Mouse (Mus musculus): Measurements from ENCODE around the gene Rasal2. TPM values are rescaled to one million over a fixed set of nuclear protein-coding genes. Genes with fewer than 3 reads are reported as not detected.

The Rasal2 gene
- polyA plus RNA-seq (2014; fragmentation: Nextera tagmentation; extraction: Ambion mirVana), result 30.7 and 32.5 TPM in 2 replicates

DNA sequence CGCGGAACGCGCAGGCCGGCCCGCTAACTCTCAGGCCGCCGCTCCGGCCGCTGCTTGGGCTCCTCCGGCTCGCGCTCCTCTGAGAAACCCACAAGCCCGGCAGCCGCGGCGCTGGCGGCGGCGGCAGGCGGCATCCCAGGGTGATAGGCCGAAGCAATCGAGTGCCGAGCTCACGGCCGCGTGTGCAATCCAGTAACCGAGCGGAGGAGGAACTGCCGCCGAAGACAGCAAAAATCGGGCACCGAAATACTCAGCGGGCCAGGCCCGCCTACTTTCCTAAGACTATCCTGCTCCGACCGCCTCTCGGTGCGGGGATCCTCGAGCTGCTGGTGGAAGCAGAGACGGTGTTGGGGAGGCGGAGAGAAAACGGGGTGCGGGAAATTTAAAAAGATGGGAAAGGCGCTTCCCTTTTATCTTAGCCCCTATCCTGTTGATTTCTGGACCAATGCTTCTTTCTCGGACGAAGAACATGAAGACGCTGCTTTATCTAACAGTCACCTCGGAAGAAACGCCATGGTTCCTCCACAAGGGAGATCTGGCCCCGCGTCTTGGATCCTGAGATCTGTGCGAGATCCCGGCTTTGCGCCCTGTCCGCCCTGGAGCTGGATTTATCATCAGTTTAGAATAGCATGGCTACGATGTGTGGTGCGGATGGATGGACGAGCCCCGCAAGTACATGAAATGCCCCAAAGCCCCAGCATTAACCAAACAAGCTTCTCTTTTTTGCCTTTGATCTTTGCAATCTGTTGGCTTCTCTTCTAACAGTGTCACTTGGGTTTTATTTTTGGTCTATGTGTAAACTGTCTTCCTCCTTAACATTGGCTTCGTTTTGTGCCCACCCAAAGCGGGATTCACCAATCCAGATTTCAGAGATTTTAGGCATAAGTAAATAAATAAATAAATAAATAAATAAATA lies at the start of gene Rasal2:
TSS of gene Rasal2 (minus strand) at position 142 of the 916 bp plus-strand sequence.
- DNase-seq (ENCODE audit: low spot score), result peak; percentile 99
- WGBS, result under 1% methylated on average over 62 of the region's 62 CpGs
- H3K27me3 ChIP-seq (replicated peaks; ENCODE audit: control insufficient read depth, insufficient read depth, low read length), result no peaks in the 10 kb centered on the region
- peak; percentile 98 for ATAC-seq
- peak within 1 kb of the TSS; percentile 71 for H3K4me2 ChIP-seq (ENCODE audit: low read length)
- peaks cover 10% of the 10 kb centered on the region; the same call in 1 of the 2 replicates for H3K4me1 ChIP-seq (ENCODE audit: control insufficient read depth, insufficient read depth, low read length)
- peak within 1 kb of the TSS; percentile 97 for H3K27ac ChIP-seq (ENCODE audit: low read depth, low read length)
- H3K36me3 ChIP-seq (ENCODE audit: control insufficient read depth, insufficient read depth, low read length), result no peaks in the 10 kb centered on the region
- H3K4me3 ChIP-seq (ENCODE audit: low read depth, low read length), result peak within 1 kb of the TSS; percentile 89
- peak within 1 kb of the TSS; percentile 90 for H3K9ac ChIP-seq (ENCODE audit: low read length)
- H3K9me3 ChIP-seq (replicated peaks; ENCODE audit: control insufficient read depth, low read length), result no peaks in the 10 kb centered on the region

DNA sequence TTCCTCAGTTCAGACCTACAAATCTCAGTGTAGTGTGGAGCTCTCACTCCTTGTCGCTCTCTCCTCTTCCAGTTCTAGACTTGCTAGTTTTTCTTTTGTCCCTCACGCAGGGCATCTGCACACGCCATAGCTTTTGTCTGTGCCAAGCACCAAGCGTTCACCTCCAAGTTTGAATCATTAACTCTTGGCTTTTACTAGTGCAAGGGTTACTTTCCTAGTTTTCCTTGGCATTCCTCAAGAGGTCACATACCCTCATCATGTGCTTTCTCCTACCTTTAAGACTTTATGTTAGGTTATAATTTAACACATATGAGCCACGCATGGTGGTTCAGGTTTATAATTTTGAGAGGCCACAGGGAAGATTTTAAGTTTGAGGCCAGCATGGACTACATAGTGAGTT lies 48.9 kb upstream of the Rasal2 start:
- ATAC-seq (no peak), DNase-seq (ENCODE audit: low spot score) (no peak)
- Histone ChIP-seq H3K4me3 (ENCODE audit: low read depth, low read length) (no peak overlapping the region), H3K27ac (ENCODE audit: low read depth, low read length) (no peak overlapping the region), H3K9ac (ENCODE audit: low read length) (no peak overlapping the region), H3K4me2 (ENCODE audit: low read length) (no peak overlapping the region), H3K36me3 (ENCODE audit: control insufficient read depth, insufficient read depth, low read length) (no peaks in the 10 kb centered on the region), H3K9me3 (replicated peaks; ENCODE audit: control insufficient read depth, low read length) (no peaks in the 10 kb centered on the region), H3K27me3 (replicated peaks; ENCODE audit: control insufficient read depth, insufficient read depth, low read length) (no peaks in the 10 kb centered on the region), H3K4me1 (ENCODE audit: control insufficient read depth, insufficient read depth, low read length) (peaks cover 6% of the 10 kb centered on the region; the same call in 1 of the 2 replicates)
- WGBS, result 96% methylated on average over 5 of the region's 5 CpGs

DNA sequence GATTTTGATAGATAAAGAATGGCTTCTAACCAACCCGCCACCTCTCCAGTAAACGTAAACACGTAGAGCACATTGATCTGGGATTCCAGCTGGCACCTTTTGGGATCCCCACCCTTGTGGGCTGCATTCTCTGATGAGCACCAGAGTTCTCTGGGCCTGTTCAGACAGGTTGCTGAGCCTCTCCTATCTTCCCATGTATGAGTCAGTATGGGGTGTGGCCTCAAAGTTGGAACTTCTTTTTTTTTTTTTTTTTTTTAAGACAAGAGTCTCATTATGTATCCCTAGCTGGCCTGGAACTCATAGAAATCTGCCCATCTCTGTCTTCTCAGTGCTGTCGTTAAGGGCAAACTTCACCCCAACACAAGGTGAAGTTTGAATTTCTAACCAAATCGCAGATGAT lies 47.5 kb upstream of the Rasal2 start:
- Histone ChIP-seq H3K4me3 (ENCODE audit: low read depth, low read length) (no peak overlapping the region), H3K27me3 (replicated peaks; ENCODE audit: control insufficient read depth, insufficient read depth, low read length) (no peaks in the 10 kb centered on the region), H3K36me3 (ENCODE audit: control insufficient read depth, insufficient read depth, low read length) (no peaks in the 10 kb centered on the region), H3K9ac (ENCODE audit: low read length) (no peak overlapping the region), H3K4me2 (ENCODE audit: low read length) (no peak overlapping the region), H3K9me3 (replicated peaks; ENCODE audit: control insufficient read depth, low read length) (no peaks in the 10 kb centered on the region), H3K4me1 (ENCODE audit: control insufficient read depth, insufficient read depth, low read length) (peaks cover 6% of the 10 kb centered on the region; the same call in 1 of the 2 replicates), H3K27ac (ENCODE audit: low read depth, low read length) (no peak overlapping the region)
- no peak for DNase-seq (ENCODE audit: low spot score)
- 94% methylated on average over 5 of the region's 5 CpGs for WGBS
- ATAC-seq, result no peak

DNA sequence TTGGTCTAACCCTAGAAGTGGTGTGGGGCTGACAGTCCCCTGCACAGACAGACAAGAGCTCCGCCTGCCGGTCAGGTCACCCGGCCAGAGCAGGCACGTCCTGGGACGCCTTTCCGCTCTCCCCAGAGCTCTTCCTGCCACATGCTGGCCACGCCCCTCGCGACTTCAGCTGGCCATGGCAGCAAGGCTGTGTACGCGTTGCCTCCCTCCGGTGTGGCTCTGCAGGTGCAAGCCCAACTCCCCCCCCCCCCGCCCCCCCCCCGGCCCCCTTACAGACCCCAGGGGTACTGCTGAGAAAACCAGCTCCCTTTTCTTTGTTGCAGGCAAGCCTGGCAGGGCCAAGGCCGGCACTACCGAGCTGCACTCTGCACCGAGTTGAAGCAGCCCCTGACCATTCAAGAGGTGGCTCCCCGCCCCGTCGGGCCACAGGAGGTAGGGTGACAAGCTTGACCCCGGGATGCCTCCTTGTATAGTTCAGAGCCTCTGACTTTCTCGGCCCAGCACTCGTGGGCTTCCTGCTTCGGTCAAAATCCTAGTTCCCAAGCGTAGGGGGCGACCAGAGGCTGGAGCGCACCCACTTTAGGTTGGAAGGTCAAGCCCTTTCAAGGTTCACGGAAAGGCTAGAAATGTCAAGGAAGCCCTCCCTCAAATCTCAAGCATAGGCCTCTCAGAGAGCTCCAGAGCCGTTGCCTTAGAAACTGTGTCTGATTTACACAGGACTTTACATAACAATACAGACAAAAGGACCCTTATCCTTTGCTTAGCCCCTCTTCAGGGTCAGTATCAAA lies 46.2 kb upstream of the Rasal2 start, which contains the start of gene Cryzl2:
TSS of gene Cryzl2 (plus strand) at position 157 of the 788 bp plus-strand sequence.
- no peaks in the 10 kb centered on the region for H3K27me3 ChIP-seq (replicated peaks; ENCODE audit: control insufficient read depth, insufficient read depth, low read length)
- no peaks in the 10 kb centered on the region for H3K36me3 ChIP-seq (ENCODE audit: control insufficient read depth, insufficient read depth, low read length)
- 3% methylated on average over 27 of the region's 29 CpGs for WGBS
- H3K4me1 ChIP-seq (ENCODE audit: control insufficient read depth, insufficient read depth, low read length), result peaks cover 6% of the 10 kb centered on the region; the same call in 1 of the 2 replicates
- H3K27ac ChIP-seq (ENCODE audit: low read depth, low read length), result no peak within 1 kb of the TSS
- peak within 1 kb of the TSS; percentile 19 for H3K4me3 ChIP-seq (ENCODE audit: low read depth, low read length)
- H3K9ac ChIP-seq (ENCODE audit: low read length), result peak within 1 kb of the TSS; percentile 35; the same call in 1 of the 2 replicates
- H3K9me3 ChIP-seq (replicated peaks; ENCODE audit: control insufficient read depth, low read length), result no peaks in the 10 kb centered on the region
- DNase-seq (ENCODE audit: low spot score) (peak; percentile 73), ATAC-seq (peak; percentile 85)
- peak within 1 kb of the TSS; percentile 48 for H3K4me2 ChIP-seq (ENCODE audit: low read length)

- no peak for ATAC-seq
- Histone ChIP-seq H3K9me3 (replicated peaks; ENCODE audit: control insufficient read depth, low read length) (no peaks in the 10 kb centered on the region), H3K27me3 (replicated peaks; ENCODE audit: control insufficient read depth, insufficient read depth, low read length) (no peaks in the 10 kb centered on the region), H3K9ac (ENCODE audit: low read length) (no peak overlapping the region), H3K4me3 (ENCODE audit: low read depth, low read length) (no peak overlapping the region), H3K27ac (ENCODE audit: low read depth, low read length) (no peak overlapping the region), H3K4me1 (ENCODE audit: control insufficient read depth, insufficient read depth, low read length) (peaks cover 12% of the 10 kb centered on the region; the same call in 1 of the 2 replicates), H3K36me3 (ENCODE audit: control insufficient read depth, insufficient read depth, low read length) (no peaks in the 10 kb centered on the region), H3K4me2 (ENCODE audit: low read length) (peak overlapping the region; percentile 48; the same call in 1 of the 2 replicates)
- DNase-seq (ENCODE audit: low spot score), result no peak
- WGBS, result 27% methylated on average over 3 of the region's 3 CpGs
These were observed 45.4 kb upstream of the Rasal2 start for GRCm38 (mm10) chr1:157457789-157458188.

DNA sequence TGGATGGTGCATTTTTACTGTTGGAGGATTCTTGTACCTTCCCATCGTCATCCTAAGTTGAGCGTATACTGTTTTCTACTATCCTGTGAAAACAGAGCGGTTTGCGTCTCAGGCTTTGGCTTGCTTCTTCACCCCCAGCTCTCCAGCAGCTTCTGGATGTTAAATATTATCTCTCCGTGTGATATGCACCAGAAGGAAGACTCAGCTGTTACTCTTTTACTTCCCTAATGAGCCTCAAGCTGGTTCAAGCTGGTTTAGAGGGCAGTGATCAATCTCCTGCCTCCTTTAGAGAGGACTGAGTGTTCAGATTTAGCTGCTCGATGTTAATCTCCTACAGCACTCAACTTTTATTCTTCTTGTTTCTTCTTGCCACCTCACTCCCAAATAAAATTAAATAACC lies 42.5 kb upstream of the Rasal2 start:
- Histone ChIP-seq H3K27me3 (replicated peaks; ENCODE audit: control insufficient read depth, insufficient read depth, low read length) (0 out of 2 replicates have a peak, but pooled peaks cover 1% of the 10 kb centered on the region), H3K9ac (ENCODE audit: low read length) (no peak overlapping the region), H3K4me1 (ENCODE audit: control insufficient read depth, insufficient read depth, low read length) (peaks cover 21% of the 10 kb centered on the region), H3K4me2 (ENCODE audit: low read length) (no peak overlapping the region), H3K27ac (ENCODE audit: low read depth, low read length) (no peak overlapping the region), H3K36me3 (ENCODE audit: control insufficient read depth, insufficient read depth, low read length) (no peaks in the 10 kb centered on the region), H3K9me3 (replicated peaks; ENCODE audit: control insufficient read depth, low read length) (no peaks in the 10 kb centered on the region), H3K4me3 (ENCODE audit: low read depth, low read length) (no peak overlapping the region)
- DNase-seq (ENCODE audit: low spot score) (no peak), ATAC-seq (no peak)
- WGBS, result 76% methylated on average over 6 of the region's 6 CpGs

GRCm38 (mm10) chr1:157452759-157453549 lies 40.6 kb upstream of the Rasal2 start:
- peak overlapping the region; percentile 23; the same call in 1 of the 2 replicates for H3K27ac ChIP-seq (ENCODE audit: low read depth, low read length)
- H3K27me3 ChIP-seq (replicated peaks; ENCODE audit: control insufficient read depth, insufficient read depth, low read length), result 0 out of 2 replicates have a peak, but pooled peaks cover 3% of the 10 kb centered on the region
- H3K9me3 ChIP-seq (replicated peaks; ENCODE audit: control insufficient read depth, low read length), result no peaks in the 10 kb centered on the region
- WGBS, result 14% methylated on average over 5 of the region's 5 CpGs
- DNase-seq (ENCODE audit: low spot score) (peak; percentile 79), ATAC-seq (peak; percentile 87)
- H3K4me3 ChIP-seq (ENCODE audit: low read depth, low read length), result no peak overlapping the region
- no peak overlapping the region for H3K9ac ChIP-seq (ENCODE audit: low read length)
- H3K4me2 ChIP-seq (ENCODE audit: low read length), result no peak overlapping the region
- peaks cover 25% of the 10 kb centered on the region for H3K4me1 ChIP-seq (ENCODE audit: control insufficient read depth, insufficient read depth, low read length)
- H3K36me3 ChIP-seq (ENCODE audit: control insufficient read depth, insufficient read depth, low read length), result no peaks in the 10 kb centered on the region

DNA sequence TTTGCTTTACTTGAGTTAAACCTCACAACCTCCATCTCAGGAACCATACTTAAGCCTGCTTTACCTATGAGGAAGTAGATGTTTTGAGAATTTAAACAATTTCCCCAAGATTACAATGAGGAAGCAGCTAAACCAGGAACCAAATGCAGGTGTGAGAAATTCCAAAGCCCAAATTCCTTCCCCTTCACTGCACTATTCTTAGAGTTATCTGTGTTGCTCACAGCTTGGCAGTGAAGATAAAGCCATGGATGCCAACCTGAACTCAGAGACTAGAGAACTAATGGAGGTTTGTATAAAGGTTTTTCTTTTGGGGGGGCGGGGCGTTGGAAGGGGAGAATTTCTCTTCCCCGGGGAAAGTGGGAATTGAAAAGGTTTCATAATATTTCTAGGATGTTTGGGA lies 39.9 kb upstream of the Rasal2 start:
- Histone ChIP-seq H3K4me2 (ENCODE audit: low read length) (no peak overlapping the region), H3K9me3 (replicated peaks; ENCODE audit: control insufficient read depth, low read length) (no peaks in the 10 kb centered on the region), H3K4me1 (ENCODE audit: control insufficient read depth, insufficient read depth, low read length) (peaks cover 25% of the 10 kb centered on the region), H3K4me3 (ENCODE audit: low read depth, low read length) (no peak overlapping the region), H3K9ac (ENCODE audit: low read length) (no peak overlapping the region), H3K27me3 (replicated peaks; ENCODE audit: control insufficient read depth, insufficient read depth, low read length) (0 out of 2 replicates have a peak, but pooled peaks cover 3% of the 10 kb centered on the region), H3K27ac (ENCODE audit: low read depth, low read length) (no peak overlapping the region), H3K36me3 (ENCODE audit: control insufficient read depth, insufficient read depth, low read length) (no peaks in the 10 kb centered on the region)
- ATAC-seq, result no peak
- WGBS, result 50% methylated on average over 3 of the region's 3 CpGs
- DNase-seq (ENCODE audit: low spot score), result no peak
